Mouse (Mus musculus): Measurements from ENCODE around the gene Coq2.

GRCm38 (mm10) chr5:100700861-100701620 is 26.1 kb upstream of the Coq2 start:
- TF ChIP-seq CTCF (IDR thresholded peaks at IDR 0.05; ENCODE audit: extremely low read depth, insufficient read length, insufficient replicate concordance, low read depth, low read length): no peak
- TF ChIP-seq POLR2A (IDR thresholded peaks at IDR 0.05; ENCODE audit: low read depth, low read length): no peak
